Mouse (Mus musculus) natural killer cell, adult 2 months (primary cell): ENCODE data around the gene B3gnt7.
A peak's percentile ranks its signal among the peaks of the same experiment; 100 is the strongest.

Source experiments
- DNase-seq, 2 experiments: peaks; one replicate each; pipeline ENCODE4 v3.0.0; 2022; ENCODE audit warnings: low spot score in 2 of 2

B3gnt7 gene

DNA sequence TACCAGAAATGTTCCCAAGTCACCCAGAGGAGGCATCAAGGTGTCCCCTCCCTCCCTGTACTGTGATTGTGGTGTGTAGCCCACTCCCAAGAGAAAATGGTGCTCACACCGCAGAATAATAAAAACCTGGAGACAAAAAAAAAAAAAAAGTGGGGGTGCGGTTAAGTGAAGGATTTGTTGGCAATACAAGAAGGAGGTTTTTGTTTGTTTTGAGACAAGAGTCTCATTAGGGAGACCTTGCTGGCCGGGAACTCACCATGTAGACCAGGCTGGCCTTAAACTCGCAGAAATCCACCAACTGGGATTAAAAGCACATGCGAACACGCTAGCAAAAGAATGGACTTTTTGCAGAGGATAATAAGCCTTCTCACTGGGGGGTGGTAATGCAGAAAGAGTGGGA is at the start of gene B3gnt7:
Gene B3gnt7 (plus strand): TSS at position 301 of the 400 bp plus-strand sequence.
- DNase-seq = no peak

GRCm38 (mm10) chr1:86253410-86253809 is 49.2 kb upstream of the B3gnt7 start:
- DNase-seq = peak in 1 of 2 experiments; percentile 51

GRCm38 (mm10) chr1:86256311-86256710 is 46.3 kb upstream of the B3gnt7 start:
- DNase-seq = no peak

- no peak for DNase-seq
Measured at GRCm38 (mm10) chr1:86257228-86257627, 45.4 kb upstream of the B3gnt7 start.

DNA sequence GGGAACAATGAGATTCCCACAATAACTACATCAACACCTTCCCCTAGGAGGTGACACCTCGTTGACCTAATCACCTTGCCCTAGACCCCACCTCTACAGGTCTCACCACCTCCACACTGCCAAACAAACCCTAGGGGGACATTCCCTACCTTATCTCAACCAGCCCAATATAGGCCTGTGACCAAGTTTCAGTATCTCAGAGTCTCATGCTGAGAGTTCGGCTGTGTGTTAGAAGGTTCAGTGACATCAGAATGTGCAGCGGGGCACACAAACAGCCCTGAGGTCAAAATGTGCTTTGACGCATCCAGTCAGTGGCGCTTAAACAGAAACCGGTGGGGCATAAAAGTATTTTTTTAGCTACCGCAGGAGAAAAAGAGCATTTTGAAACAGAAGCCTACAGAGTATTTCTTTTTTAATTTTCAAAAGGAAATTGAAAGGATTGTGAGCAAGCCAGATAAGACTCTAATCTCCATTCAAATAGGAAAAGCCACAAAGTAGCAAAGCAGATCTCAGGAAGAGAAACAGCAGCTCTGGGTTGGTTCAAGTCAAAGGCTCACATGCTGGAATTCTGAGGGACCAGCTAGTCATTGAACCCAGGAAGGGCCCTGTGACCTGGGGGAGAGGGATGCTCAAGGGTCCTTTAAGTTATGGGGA is 44.3 kb upstream of the B3gnt7 start:
- DNase-seq = peak in 1 of 2 experiments; percentile 55

GRCm38 (mm10) chr1:86263564-86264339 is 38.9 kb upstream of the B3gnt7 start:
- DNase-seq = peak; percentile 72 to 87

DNA sequence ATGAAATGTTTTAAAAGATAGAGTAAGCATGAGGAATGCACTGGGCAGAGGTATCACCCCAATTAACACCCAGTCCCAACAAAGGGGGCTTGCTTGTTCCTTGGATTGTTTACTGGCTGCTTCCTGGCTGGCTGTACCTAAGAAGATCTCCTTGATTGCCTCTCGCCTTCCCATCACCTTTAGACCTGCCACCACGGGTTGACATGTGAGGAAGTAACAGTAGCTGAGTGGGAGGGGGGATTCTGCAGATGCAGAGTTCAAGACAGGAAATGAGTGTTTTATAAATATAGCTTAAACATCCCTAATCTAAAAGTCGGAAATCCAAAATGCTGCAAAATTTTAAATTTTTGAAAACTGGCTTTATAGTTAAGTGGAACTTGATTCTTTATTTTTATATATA is 37.6 kb upstream of the B3gnt7 start:
- DNase-seq = peak; percentile 41 to 60

DNA sequence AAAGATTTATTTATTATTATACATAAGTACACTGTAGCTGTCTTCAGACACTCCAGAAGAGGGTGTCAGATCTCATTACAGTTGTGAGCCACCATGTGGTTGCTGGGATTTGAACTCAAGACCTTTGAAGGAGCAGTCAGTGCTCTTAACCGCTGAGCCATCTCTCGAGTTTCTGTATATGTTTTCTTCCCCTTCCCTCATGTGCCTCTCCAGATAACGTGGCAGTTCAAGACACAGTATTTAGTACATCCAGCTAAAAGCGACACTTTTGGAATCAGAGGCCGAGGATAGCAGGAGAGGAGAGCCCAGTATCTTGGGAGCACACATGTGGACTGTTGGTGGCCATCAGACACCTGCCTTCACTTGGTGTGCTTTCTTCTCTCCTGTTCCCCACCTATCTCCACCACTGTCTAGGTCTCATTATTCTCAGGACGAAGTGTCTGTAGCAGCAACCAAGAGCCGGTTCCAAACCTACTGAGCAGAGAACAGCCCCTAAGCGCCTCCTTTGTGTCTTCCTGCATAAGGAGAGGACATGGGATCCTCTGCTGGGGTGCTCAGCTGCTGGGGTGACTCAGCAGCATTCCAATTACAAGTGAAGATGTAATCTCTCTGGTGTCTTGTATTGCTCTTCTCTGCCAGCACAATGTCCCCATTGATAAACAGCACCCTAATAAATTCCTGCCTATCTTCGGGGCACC is 34.0 kb upstream of the B3gnt7 start:
- no peak for DNase-seq

GRCm38 (mm10) chr1:86269190-86269508 is 33.5 kb upstream of the B3gnt7 start:
- DNase-seq = no peak

DNA sequence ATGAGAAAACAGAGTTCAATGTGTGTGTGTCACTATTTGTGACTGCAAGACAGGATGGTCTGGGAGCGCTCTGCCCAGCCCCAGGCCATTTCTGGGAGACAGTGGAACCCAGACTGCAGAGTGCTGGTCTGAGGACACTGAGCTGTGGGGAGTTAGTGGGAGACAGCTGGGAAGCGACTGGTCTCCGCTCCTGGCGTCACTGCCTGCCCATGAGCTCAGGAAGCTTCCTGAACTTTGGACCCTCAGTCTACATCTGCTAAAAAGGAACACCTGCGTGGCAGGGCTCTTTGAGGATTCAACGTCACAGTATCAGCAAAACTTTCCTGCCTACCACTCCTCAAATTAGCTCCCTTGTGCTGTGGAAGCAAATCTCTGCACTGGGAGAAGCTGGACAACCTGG is 30.9 kb upstream of the B3gnt7 start:
- no peak for DNase-seq

DNA sequence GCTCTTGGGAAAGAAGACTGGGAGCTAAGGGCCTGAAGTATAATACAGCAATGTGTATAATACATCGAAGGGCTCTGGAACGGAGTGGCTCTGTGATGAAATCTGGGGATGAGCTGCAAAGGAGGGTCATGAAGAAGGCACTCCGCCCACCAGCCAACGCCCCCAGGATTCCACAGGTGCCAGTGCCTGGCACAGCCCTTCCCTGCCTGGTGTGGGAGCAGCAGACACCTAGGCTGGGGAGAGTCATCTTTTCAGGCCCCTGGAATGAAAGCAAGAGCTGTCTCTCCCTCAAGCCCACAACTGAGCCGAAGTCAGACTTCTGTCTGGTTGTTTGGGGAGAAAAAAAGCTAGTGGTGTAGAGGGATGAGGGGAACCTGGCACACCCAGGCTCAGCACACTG is 25.6 kb upstream of the B3gnt7 start:
- DNase-seq = no peak

- DNase-seq = no peak
Measured at GRCm38 (mm10) chr1:86281781-86282536, 20.7 kb upstream of the B3gnt7 start.

- DNase-seq = no peak
Measured at GRCm38 (mm10) chr1:86284101-86284500, 18.5 kb upstream of the B3gnt7 start.

DNA sequence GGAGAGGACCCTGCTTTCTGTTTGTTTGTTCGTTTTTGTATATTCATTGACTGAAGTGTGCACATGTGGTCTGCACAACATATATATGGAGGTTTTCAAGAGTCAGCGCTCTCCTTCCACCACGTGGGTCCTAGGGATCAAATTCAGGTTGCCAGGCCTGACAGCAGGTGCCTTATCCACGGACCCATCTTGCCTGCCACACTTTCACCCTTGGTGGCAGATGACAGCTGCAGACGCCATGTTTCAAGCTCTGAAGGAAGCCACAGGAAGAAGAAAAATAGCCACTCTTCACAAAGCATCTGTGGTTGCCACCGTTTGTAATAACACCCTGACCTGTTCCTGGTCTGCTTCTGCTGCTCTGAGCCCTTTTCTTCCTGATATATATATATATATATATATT is 17.3 kb upstream of the B3gnt7 start:
- no peak for DNase-seq

GRCm38 (mm10) chr1:86287473-86287872 is 15.2 kb upstream of the B3gnt7 start:
- no peak for DNase-seq

DNA sequence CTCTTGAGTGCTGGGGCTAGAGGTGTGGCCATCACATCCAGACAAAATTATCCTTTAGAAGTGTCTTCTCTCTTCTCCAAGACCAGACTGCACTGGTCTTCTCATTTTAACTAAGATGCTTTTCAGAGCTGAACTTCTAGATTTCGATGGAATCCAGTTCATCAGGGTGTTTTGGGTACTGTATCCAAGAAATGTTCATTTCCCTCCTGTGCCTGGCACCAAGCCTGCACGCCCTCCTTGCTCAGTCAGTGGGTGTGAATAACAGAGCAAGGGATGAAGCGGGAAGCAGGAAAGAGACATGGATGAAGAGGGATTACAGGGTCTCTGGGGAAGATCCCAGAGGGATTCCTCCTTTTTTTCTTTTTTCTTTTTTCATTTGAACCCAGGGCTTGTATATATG is 12.2 kb upstream of the B3gnt7 start:
- no peak for DNase-seq

- DNase-seq = no peak
Measured at GRCm38 (mm10) chr1:86293091-86293490, 9.5 kb upstream of the B3gnt7 start.

DNA sequence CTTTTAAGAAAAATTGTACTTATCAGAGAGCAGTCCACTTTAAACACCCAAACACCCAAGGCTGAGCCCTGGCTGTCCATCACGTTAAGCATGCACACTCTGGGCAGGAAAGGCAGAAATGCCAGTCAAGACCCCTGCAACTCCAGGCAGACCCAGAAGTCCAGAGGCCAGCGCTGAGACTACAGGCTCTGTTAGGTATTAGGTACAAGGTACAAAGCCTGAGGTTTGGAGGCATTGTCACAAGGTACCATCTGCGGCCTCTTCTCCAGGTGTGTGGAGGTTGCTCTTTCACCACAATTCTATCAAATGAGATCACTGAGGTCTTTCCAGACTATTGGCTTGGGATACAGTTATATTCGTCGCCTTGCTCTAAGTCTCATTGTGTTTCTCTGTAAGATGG is 8.8 kb upstream of the B3gnt7 start:
- DNase-seq = no peak

GRCm38 (mm10) chr1:86294472-86294871 is 8.2 kb upstream of the B3gnt7 start:
- DNase-seq = no peak

DNA sequence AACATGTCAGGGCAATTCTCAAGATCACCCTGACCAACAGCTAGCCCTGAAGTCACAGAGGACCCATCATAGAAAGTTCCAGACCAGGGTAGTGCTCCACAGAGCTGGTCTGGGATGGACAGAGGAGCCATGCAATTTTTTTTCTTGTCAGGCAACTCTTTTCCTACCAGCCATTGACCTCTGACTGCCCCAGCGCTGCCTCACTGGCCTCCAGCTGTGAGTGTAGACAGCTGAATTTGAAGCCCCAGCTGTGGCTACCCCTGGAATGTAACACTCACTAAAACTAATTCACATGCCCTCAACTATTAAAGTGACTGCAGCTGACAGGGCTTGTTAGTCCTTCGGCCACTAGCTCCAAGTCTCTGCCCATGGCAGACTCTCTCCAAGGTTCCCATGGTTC is 2.5 kb upstream of the B3gnt7 start:
- no peak for DNase-seq

- DNase-seq = peak; percentile 32 to 40
Measured at GRCm38 (mm10) chr1:86300731-86301130, 1.9 kb upstream of the B3gnt7 start.
